Mouse (Mus musculus): ENCODE results near the gene Eci3.
A peak's percentile ranks its signal among the peaks of the same experiment; 100 is the strongest.

DNA sequence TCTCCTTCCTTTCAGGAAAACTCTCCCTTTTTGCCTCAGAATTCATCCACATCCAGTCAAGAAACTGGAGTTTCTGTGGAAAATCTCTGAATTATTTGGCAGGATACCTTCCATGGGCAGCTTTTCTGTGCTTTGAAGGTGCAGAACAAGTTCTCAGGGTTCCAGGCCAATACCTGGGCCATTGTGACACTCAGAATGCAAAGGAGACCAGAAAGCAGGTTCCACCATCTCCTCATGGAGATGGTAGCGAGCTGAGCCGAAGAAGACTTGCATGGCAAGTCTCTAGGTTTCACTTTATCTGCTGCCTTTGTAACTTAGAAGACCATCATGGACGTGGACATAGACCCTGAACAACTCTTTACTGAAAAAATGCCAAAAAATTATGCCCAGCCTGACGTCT is 39.4 kb downstream of the Eci3 start, which contains the start of the genes Fam217a and 4933417A18Rik:
- TF ChIP-seq POLR2A (IDR thresholded peaks at IDR 0.05; ENCODE audit: control insufficient read depth, low read depth, low read length) = peak; percentile 28; the same call in 1 of the 2 replicates
- no peak for TF ChIP-seq CTCF (IDR thresholded peaks at IDR 0.05; ENCODE audit: control insufficient read depth, insufficient read depth, insufficient replicate concordance, low read depth, low read length)

All from testis, adult 2 months (tissue).